Mouse (Mus musculus) neural tube, embryonic 14.5 days (tissue): ENCODE measurements around the gene Uxs1. TPM values are rescaled to one million over a fixed set of nuclear protein-coding genes. Genes with fewer than 3 reads are reported as not detected.

Source experiments
- ATAC-seq: fragments of 200-750 bp; cut with Nextera tagmentation; 2 replicates; pipeline ENCODE4 v1.8.0; 2017; ENCODE audit warnings: low read depth, mild to moderate bottlenecking, moderate TSS enrichment, moderate library complexity
- H3K27ac ChIP-seq: fragments of 300-500 bp; sonication (generic); 2 replicates; pipeline ENCODE4 v1.5.1; 2014; ENCODE audit warnings: low read depth, mild to moderate bottlenecking, control low read depth, low read length, moderate library complexity, mixed read lengths
- H3K27me3 ChIP-seq: fragments of 300-500 bp; sonication (generic); 2 replicates; pipeline ENCODE4 v1.6.1; 2014; ENCODE audit warnings: low read length; ENCODE audit not compliant: control insufficient read depth, insufficient read depth
- H3K36me3 ChIP-seq: fragments of 300-500 bp; sonication (generic); 2 replicates; pipeline ENCODE4 v1.6.1; 2014; ENCODE audit warnings: low read length, mixed read lengths; ENCODE audit not compliant: control insufficient read depth, insufficient read depth
- H3K4me1 ChIP-seq: fragments of 300-500 bp; sonication (generic); 2 replicates; pipeline ENCODE4 v1.6.1; 2014; ENCODE audit warnings: low read length; ENCODE audit not compliant: control insufficient read depth, insufficient read depth
- H3K4me2 ChIP-seq: fragments of 300-500 bp; sonication (generic); 2 replicates; pipeline ENCODE4 v1.6.1; 2014; ENCODE audit warnings: mild to moderate bottlenecking, low read depth, low read length, control low read depth
- H3K4me3 ChIP-seq: fragments of 300-500 bp; sonication (generic); 2 replicates; pipeline ENCODE4 v1.5.1; 2014; ENCODE audit warnings: low read depth, low read length, control low read depth, mixed read lengths
- H3K9ac ChIP-seq: fragments of 300-500 bp; sonication (generic); replicated peaks from 2 replicates; pipeline ENCODE4 v1.6.1; 2014; ENCODE audit warnings: low read depth, mild to moderate bottlenecking, control low read depth, low read length, mixed read lengths
- H3K9me3 ChIP-seq: fragments of 300-500 bp; sonication (generic); 2 replicates; pipeline ENCODE4 v1.6.1; 2016; ENCODE audit warnings: low read length; ENCODE audit not compliant: control insufficient read depth
- WGBS: fragments of 180-500 bp; shearing (Covaris S2); extraction: QIAGEN DNeasy Blood & Tissue Kit; methylation state at CpG from one replicate; pipeline ENCODE4 v1.1.7; 2014; 5-methylcytosine and 5-hydroxymethylcytosine counted together
- polyA plus RNA-seq: library from polyadenylated mRNA; unstranded; fragments of >200 nt; fragmentation: Nextera tagmentation; extraction: Ambion mirVana; gene quantifications from 2 replicates; pipeline ENCODE4 v1.2.1, GENCODE M21; 2014

The Uxs1 gene
- polyA plus RNA-seq, 1 experiment from 2014 or later = 15.0 TPM

DNA sequence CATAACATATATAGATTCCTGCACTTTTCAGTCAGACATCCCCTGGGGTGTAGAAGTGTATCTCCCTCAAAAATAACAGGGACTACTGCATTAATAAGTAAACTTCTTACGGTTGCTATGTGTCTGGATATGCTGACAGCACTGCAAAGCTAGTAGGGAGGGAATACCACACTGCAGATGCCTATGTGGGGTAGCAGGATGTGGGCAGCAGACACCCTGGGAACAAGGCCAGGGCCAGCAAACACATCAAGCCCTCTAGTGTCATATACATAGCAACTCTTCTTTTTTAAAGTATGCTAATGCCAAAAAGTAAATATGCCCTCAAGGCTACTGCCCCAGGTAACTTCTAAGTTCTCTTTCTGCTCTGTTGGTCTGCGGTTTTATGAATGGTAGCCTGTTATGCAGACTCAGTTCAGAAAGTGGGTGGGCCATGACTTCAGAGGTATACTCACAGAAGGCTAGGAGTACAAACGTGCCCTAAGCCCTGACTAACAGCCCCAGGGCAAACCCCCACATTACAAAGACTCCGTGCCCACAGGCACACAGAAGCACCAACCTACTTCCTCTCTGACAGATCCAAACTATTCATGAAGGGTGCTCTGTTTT, 59.1 kb downstream of the Uxs1 start:
- no peaks in the 10 kb centered on the region for H3K27me3 ChIP-seq
- H3K4me3 ChIP-seq = no peak overlapping the region
- ATAC-seq = no peak
- no peak overlapping the region for H3K4me2 ChIP-seq
- WGBS = 91% methylated on average over 4 of the region's 4 CpGs
- no peaks in the 10 kb centered on the region for H3K4me1 ChIP-seq
- no peaks in the 10 kb centered on the region for H3K9me3 ChIP-seq
- no peak overlapping the region for H3K9ac ChIP-seq
- H3K27ac ChIP-seq = no peak overlapping the region
- H3K36me3 ChIP-seq = peaks cover 14% of the 10 kb centered on the region; the same call in 1 of the 2 replicates

DNA sequence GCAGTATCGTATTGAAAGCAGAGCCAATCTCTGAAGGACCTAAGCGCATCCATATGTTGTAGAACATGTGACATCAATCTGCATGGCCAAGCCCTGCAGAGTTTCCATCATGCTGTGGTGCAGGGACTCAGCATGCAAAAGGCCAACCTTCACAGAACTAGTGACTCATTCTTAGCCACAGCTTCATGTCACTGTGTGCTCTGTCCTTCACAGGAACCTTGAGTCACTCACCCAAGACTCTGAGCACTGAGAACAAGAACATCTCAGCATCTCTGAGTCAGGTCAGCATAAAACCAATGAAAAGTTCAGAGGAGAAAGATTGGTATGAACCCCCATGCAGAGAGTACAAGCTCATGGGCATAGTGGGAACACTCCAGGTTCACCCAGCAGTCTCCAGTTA, 61.3 kb downstream of the Uxs1 start:
- ATAC-seq = no peak
- Histone ChIP-seq H3K36me3 (peaks cover 17% of the 10 kb centered on the region; the same call in 1 of the 2 replicates), H3K9me3 (no peaks in the 10 kb centered on the region)

DNA sequence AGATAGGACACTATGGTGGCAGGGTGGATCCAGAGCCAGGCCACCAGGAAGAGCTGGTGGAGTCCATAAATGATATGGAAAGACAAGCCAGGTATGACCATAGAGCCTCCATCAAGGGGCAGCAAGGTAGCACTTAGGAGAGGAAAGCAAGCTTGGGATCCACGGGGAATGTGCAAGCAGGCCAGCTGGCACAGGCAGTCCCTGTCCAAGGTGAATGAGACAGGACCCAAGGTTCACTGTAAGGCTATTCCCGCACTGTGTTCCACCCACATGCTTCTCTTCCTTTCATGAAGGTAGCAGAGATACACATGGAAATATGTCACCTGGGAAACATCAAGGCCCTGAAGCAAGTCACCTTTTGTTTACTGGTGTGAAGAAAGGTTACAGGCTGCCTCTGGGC, 63.1 kb downstream of the Uxs1 start:
- no peak overlapping the region for H3K9ac ChIP-seq
- H3K27ac ChIP-seq = no peak overlapping the region
- H3K4me3 ChIP-seq = no peak overlapping the region
- no peaks in the 10 kb centered on the region for H3K27me3 ChIP-seq
- WGBS = 92% methylated on average over 2 of the region's 2 CpGs
- H3K9me3 ChIP-seq = no peaks in the 10 kb centered on the region
- ATAC-seq = no peak
- peaks cover 14% of the 10 kb centered on the region; the same call in 1 of the 2 replicates for H3K36me3 ChIP-seq
- no peak overlapping the region for H3K4me2 ChIP-seq
- no peaks in the 10 kb centered on the region for H3K4me1 ChIP-seq

More for the DNA sequence above, 61.3 kb downstream of the Uxs1 start:
- Histone ChIP-seq H3K27ac (no peak overlapping the region), H3K27me3 (no peaks in the 10 kb centered on the region), H3K9ac (no peak overlapping the region), H3K4me1 (no peaks in the 10 kb centered on the region), H3K4me3 (no peak overlapping the region), H3K4me2 (no peak overlapping the region)
- 98% methylated on average over 2 of the region's 2 CpGs for WGBS

DNA sequence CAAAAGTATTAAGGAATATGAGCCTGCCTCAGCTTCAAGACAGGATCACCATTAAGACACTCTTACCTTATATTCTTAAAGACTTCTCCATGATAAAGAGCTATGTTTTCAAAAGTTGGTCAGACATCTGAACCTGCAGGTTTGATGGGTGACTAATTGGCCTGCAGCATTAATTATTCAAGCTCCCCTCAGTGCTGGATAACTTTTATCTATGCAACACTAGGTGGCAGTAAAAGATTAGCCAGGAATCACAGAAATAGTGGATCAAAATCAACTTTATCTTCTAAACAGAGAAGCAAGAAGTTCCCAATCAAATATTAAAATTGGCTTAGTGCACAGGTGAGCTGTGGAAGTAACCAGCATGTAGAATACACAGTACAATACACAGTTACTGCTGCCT, 67.5 kb downstream of the Uxs1 start:
- peaks cover 14% of the 10 kb centered on the region; the same call in 1 of the 2 replicates for H3K36me3 ChIP-seq

DNA sequence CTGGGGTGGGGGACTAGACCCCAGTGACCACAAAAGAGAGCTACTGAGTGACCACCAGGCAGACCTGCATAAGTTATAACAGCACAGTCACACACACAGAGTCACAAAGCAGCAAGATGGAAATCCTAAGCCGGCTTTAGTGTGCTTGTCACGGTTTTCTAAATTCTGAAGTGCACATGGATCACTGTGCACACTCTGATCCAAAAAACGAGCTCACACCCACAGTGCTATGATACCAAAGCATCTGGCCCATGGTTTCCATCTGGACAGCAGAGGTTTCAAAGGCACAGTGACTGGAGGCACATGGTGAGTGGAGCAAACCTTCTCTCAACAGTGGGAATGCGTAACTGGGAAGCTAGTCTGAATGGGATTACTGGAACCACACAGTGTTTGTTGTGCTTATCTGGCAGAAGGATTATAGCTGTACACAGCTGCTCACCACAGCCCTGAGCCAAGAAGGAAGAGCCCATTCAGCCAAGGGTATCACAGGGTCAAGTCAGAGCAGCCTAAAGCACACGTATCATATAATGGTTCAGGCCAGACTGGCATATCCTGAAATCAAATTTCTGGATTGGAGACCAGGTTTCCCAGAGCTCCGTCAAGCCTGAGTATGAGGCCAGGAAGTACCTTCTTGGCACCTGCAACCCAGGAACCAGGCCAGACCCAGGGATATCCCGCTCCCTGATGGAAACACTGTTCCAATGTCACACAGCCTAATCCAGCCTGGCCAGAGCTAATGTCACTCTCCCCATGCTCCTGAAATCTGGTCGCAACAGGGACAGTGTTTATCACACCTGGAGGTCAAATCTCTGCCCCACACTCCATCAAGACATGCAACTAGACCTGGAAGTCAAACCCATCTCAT, 72.9 kb downstream of the Uxs1 start:
- H3K9ac ChIP-seq = no peak overlapping the region
- H3K4me3 ChIP-seq = no peak overlapping the region
- no peaks in the 10 kb centered on the region for H3K9me3 ChIP-seq
- peaks cover 2% of the 10 kb centered on the region for H3K36me3 ChIP-seq
- H3K4me2 ChIP-seq = no peak overlapping the region
- no peak overlapping the region for H3K27ac ChIP-seq
- no peaks in the 10 kb centered on the region for H3K4me1 ChIP-seq
- peak; percentile 26; the same call in 1 of the 2 replicates for ATAC-seq
- H3K27me3 ChIP-seq = no peaks in the 10 kb centered on the region
- WGBS = 88% methylated on average over 8 of the region's 8 CpGs

More for the DNA sequence above, 67.5 kb downstream of the Uxs1 start:
- Histone ChIP-seq H3K9ac (no peak overlapping the region), H3K27ac (no peak overlapping the region), H3K4me3 (no peak overlapping the region), H3K4me1 (no peaks in the 10 kb centered on the region), H3K4me2 (no peak overlapping the region), H3K27me3 (no peaks in the 10 kb centered on the region), H3K9me3 (no peaks in the 10 kb centered on the region)
- ATAC-seq = no peak

DNA sequence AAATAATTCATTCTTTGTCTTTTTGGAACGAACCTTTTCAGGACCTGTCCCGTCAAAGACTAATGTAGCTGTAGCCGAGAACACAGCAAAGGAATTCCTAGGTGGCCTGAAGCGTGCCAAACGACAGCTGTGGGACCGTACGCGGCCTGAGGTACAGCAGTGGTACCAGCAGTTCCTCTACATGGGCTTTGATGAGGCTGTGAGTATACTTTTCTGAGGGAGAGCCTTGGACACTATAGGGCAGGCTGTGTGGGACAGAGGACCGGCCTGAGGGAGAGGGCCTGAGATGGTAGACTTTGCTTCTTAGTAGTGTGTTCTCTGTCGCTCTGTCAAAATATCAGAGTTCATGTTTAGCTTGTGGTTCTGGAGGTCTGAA, 89.1 kb downstream of the Uxs1 start:
- H3K36me3 ChIP-seq = no peaks in the 10 kb centered on the region
- 82% methylated on average over 10 of the region's 10 CpGs for WGBS
- no peak overlapping the region for H3K4me3 ChIP-seq
- H3K27ac ChIP-seq = no peak overlapping the region
- no peaks in the 10 kb centered on the region for H3K9me3 ChIP-seq
- no peak overlapping the region for H3K4me2 ChIP-seq
- no peaks in the 10 kb centered on the region for H3K4me1 ChIP-seq
- peak; percentile 23; the same call in 1 of the 2 replicates for ATAC-seq
- no peaks in the 10 kb centered on the region for H3K27me3 ChIP-seq
- H3K9ac ChIP-seq = no peak overlapping the region

DNA sequence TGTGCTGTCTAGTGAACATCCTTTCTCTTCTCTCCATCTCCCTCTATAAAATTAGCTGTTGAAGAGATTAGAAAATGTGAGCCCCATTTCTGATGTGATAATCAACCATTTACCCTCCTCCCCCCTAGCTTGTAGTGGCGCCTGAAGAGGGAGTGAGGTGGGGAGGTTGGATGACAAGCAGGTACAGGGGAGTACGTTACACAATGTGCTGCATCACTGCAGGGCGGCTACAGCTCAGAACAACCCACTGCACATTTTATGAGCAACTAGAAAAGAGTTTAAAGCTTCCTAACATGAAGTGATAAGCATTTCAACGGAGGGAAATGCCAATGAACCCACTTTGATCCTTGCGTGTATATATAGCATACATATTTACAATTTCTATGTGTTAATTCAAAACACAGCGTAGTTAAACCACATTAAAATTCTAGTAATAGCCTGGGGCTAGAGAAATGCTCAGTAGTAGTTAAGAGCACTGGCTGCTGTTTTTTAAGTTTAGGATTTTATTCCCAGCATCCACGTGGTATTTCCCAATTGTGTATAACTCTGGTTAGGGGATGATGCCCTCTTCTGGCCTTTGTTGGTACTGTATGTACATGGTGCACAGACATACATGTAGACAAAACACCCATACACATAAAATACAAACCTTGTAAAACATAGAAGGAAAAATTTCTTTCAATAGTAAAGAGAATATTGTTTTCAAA, 89.6 kb downstream of the Uxs1 start:
- H3K4me3 ChIP-seq = no peak overlapping the region
- 70% methylated on average over 7 of the region's 7 CpGs for WGBS
- H3K4me2 ChIP-seq = no peak overlapping the region
- no peaks in the 10 kb centered on the region; the same call in 1 of the 2 replicates for H3K4me1 ChIP-seq
- no peaks in the 10 kb centered on the region for H3K9me3 ChIP-seq
- H3K36me3 ChIP-seq = no peaks in the 10 kb centered on the region
- no peak overlapping the region for H3K27ac ChIP-seq
- no peaks in the 10 kb centered on the region for H3K27me3 ChIP-seq
- H3K9ac ChIP-seq = no peak overlapping the region
- peak; percentile 78 for ATAC-seq

DNA sequence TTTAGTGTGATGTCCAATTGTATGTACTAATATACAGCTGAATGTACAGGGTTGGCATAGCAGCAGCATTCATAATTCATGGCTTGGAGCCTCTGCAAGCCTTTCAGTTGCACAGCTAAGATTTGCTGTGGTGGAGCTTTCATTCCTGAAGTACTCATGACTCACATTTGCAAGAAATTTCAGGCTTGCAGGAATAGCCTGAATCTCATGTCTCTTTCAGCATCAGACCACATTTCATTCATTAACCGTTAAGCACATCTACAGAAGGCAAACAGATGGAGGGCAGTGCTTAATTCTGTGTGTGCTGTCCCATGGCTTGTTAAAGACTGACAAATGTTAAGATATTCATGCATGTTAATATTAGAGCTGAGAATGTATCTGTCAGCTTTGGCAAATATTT, 94.9 kb downstream of the Uxs1 start:
- Histone ChIP-seq H3K4me3 (no peak overlapping the region), H3K4me2 (no peak overlapping the region), H3K27ac (no peak overlapping the region; the same call in 1 of the 2 replicates), H3K4me1 (peaks cover 2% of the 10 kb centered on the region; the same call in 1 of the 2 replicates), H3K27me3 (no peaks in the 10 kb centered on the region), H3K9ac (no peak overlapping the region), H3K9me3 (no peaks in the 10 kb centered on the region), H3K36me3 (no peaks in the 10 kb centered on the region)
- 71% methylated on average over 1 of the region's 1 CpGs for WGBS
- no peak for ATAC-seq

DNA sequence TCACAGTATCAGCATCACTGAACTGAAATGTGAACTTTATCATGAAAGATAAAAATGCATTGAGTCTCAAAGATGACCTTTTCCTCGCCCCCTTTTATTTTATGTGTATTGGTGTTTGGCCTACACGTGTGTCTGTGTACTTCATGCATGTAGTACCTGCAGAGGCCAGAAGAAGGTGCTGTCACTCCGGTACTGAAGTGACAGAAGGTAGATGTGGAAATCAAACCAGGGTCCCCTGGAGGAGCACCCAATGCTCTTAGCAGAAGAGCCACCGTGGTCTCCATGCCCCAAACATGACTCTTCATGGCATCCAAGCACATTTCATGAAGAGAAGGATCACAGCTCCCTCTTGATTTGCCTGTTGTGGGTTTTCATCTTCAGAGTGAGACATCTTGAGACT, 95.5 kb downstream of the Uxs1 start:
- no peak overlapping the region for H3K4me3 ChIP-seq
- H3K9ac ChIP-seq = no peak overlapping the region
- H3K4me2 ChIP-seq = no peak overlapping the region
- H3K27ac ChIP-seq = no peak overlapping the region
- peaks cover 2% of the 10 kb centered on the region; the same call in 1 of the 2 replicates for H3K4me1 ChIP-seq
- WGBS = 85% methylated on average over 4 of the region's 4 CpGs
- H3K36me3 ChIP-seq = no peaks in the 10 kb centered on the region
- no peaks in the 10 kb centered on the region for H3K9me3 ChIP-seq
- H3K27me3 ChIP-seq = no peaks in the 10 kb centered on the region
- no peak for ATAC-seq
